Mouse (Mus musculus): ENCODE results near the gene Hoxa4. TPM values are rescaled to one million over a fixed set of nuclear protein-coding genes. Genes with fewer than 3 reads are reported as not detected.

The Hoxa4 gene
- polyA plus RNA-seq, 1 experiment from 2014 or later = 6.8 TPM

GRCm38 (mm10) chr6:52165441-52166370 is 25.8 kb downstream of the Hoxa4 start:
- no peaks in the 10 kb centered on the region for H3K27me3 ChIP-seq (ENCODE audit: control insufficient read depth, insufficient read depth, low read length)
- H3K4me3 ChIP-seq (ENCODE audit: low read depth, low read length) = peak overlapping the region; percentile 78
- H3K9ac ChIP-seq (replicated peaks; ENCODE audit: low read depth, low read length) = peak overlapping the region; percentile 78
- H3K36me3 ChIP-seq (ENCODE audit: control insufficient read depth, insufficient read depth, low read length) = peaks cover 11% of the 10 kb centered on the region
- H3K9me3 ChIP-seq (ENCODE audit: control insufficient read depth, low read depth, low read length) = no peaks in the 10 kb centered on the region
- H3K4me2 ChIP-seq (replicated peaks; ENCODE audit: low read depth, low read length) = peak overlapping the region; percentile 61
- H3K4me1 ChIP-seq (ENCODE audit: control insufficient read depth, insufficient read depth, low read length) = peaks cover 26% of the 10 kb centered on the region
- ATAC-seq (ENCODE audit: insufficient number of reproducible peaks, insufficient read depth, low FRiP score, low read depth) = no peak
- peak overlapping the region; percentile 98 for H3K27ac ChIP-seq (ENCODE audit: low read length)
- WGBS = 2% methylated on average over 28 of the region's 28 CpGs

DNA sequence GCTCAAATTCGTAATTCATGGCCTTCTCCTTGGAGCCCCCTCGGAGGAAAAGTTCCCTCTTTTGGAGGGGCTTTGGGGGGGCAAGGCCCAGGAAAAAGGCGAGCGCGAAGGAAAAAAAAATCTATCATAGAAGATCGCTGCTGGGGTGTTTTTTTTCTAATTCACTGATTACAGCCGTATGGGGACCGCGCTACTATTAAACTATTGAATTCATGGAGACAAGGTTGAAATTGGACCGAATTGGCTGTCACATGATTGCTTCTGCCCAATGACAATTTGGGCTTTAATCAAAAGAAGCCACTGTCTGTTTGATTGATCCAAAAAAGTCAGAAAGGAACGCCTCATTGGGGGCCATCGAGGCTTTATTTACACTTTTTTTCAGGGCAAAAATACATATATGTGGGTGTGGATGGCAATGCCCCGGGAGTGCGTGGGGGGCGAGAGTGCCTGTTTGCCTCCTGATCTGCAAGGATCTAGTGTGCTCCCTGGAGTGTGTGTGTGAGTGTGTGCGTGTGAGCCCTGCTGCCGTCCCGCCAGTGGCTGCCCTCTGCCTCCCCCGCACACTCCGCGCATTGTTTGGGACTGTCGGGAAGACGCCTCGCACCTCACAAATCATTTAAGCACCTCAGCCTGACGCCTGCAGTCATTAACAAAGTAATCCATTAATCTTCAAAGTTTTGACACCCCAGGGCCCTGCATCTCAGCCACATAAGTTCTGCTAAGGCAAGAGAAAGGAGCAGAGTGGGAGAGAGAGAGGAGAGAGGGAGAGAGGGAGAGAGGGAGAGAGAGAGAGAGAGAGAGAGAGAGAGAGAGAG is 26.7 kb downstream of the Hoxa4 start, which contains the start of gene Hoxa2:
Hoxa2 (minus strand) TSS at position 206 of the 815 bp plus-strand sequence.
- Histone ChIP-seq H3K27ac (ENCODE audit: low read length) (peak within 1 kb of the TSS; percentile 98), H3K4me2 (replicated peaks; ENCODE audit: low read depth, low read length) (peak within 1 kb of the TSS; percentile 61), H3K36me3 (ENCODE audit: control insufficient read depth, insufficient read depth, low read length) (peaks cover 2% of the 10 kb centered on the region; the same call in 1 of the 2 replicates), H3K27me3 (ENCODE audit: control insufficient read depth, insufficient read depth, low read length) (no peaks in the 10 kb centered on the region), H3K9ac (replicated peaks; ENCODE audit: low read depth, low read length) (peak within 1 kb of the TSS; percentile 78), H3K4me1 (ENCODE audit: control insufficient read depth, insufficient read depth, low read length) (peaks cover 18% of the 10 kb centered on the region), H3K4me3 (ENCODE audit: low read depth, low read length) (peak within 1 kb of the TSS; percentile 78), H3K9me3 (ENCODE audit: control insufficient read depth, low read depth, low read length) (no peaks in the 10 kb centered on the region)
- WGBS = under 1% methylated on average over 25 of the region's 25 CpGs
- ATAC-seq (ENCODE audit: insufficient number of reproducible peaks, insufficient read depth, low FRiP score, low read depth) = no peak

DNA sequence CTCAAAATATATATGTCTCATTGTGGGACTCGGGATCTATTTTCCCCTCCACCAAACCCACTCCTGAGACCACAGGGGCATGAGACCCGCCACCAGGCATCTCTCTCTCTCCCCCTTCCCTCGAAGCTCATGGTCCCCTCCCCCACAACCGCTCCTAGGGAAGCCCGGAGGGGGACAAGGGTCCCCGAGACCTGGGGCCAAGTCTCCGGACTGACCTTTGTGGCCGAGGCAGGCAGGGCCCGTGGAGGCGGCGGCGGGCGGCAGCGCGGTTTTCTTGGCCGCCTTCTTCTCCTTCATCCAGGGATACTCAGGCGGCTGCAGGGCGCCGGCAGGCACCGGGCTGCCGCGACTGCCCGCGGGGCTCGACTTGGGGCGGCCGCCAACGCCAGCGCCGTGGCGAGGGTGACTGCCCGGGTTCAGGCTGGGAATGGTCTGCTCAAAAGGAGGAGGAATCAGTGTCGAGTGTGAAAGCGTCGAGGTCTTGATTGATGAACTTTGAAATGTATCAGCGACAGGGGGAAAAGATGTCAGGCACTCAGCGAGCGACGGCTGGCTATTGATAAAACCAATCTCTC is 27.4 kb downstream of the Hoxa4 start:
- no peaks in the 10 kb centered on the region for H3K9me3 ChIP-seq (ENCODE audit: control insufficient read depth, low read depth, low read length)
- peaks cover 13% of the 10 kb centered on the region for H3K4me1 ChIP-seq (ENCODE audit: control insufficient read depth, insufficient read depth, low read length)
- H3K4me3 ChIP-seq (ENCODE audit: low read depth, low read length) = peak overlapping the region; percentile 78
- peak overlapping the region; percentile 78 for H3K9ac ChIP-seq (replicated peaks; ENCODE audit: low read depth, low read length)
- H3K27me3 ChIP-seq (ENCODE audit: control insufficient read depth, insufficient read depth, low read length) = no peaks in the 10 kb centered on the region
- WGBS = under 1% methylated on average over 37 of the region's 39 CpGs
- H3K4me2 ChIP-seq (replicated peaks; ENCODE audit: low read depth, low read length) = peak overlapping the region; percentile 61
- ATAC-seq (ENCODE audit: insufficient number of reproducible peaks, insufficient read depth, low FRiP score, low read depth) = no peak
- H3K27ac ChIP-seq (ENCODE audit: low read length) = peak overlapping the region; percentile 98
- no peaks in the 10 kb centered on the region for H3K36me3 ChIP-seq (ENCODE audit: control insufficient read depth, insufficient read depth, low read length)

- Histone ChIP-seq H3K36me3 (ENCODE audit: control insufficient read depth, insufficient read depth, low read length) (no peaks in the 10 kb centered on the region), H3K9ac (replicated peaks; ENCODE audit: low read depth, low read length) (peak overlapping the region; percentile 78), H3K9me3 (ENCODE audit: control insufficient read depth, low read depth, low read length) (no peaks in the 10 kb centered on the region), H3K4me2 (replicated peaks; ENCODE audit: low read depth, low read length) (peak overlapping the region; percentile 61), H3K27ac (ENCODE audit: low read length) (peak overlapping the region; percentile 98), H3K4me1 (ENCODE audit: control insufficient read depth, insufficient read depth, low read length) (peaks cover 13% of the 10 kb centered on the region), H3K27me3 (ENCODE audit: control insufficient read depth, insufficient read depth, low read length) (no peaks in the 10 kb centered on the region), H3K4me3 (ENCODE audit: low read depth, low read length) (peak overlapping the region; percentile 78)
- 0 out of 2 replicates have a peak, but pooled peaks have one; percentile 10 for ATAC-seq (ENCODE audit: insufficient number of reproducible peaks, insufficient read depth, low FRiP score, low read depth)
- 5% methylated on average over 17 of the region's 17 CpGs for WGBS
Observed at GRCm38 (mm10) chr6:52163366-52164031, 28.1 kb downstream of the Hoxa4 start.

GRCm38 (mm10) chr6:52162611-52163365 is 28.8 kb downstream of the Hoxa4 start:
- WGBS = 12% methylated on average over 14 of the region's 14 CpGs
- H3K27me3 ChIP-seq (ENCODE audit: control insufficient read depth, insufficient read depth, low read length) = no peaks in the 10 kb centered on the region
- ATAC-seq (ENCODE audit: insufficient number of reproducible peaks, insufficient read depth, low FRiP score, low read depth) = no peak

GRCm38 (mm10) chr6:52162093-52162380 is 29.5 kb downstream of the Hoxa4 start:
- Histone ChIP-seq H3K4me2 (replicated peaks; ENCODE audit: low read depth, low read length) (peak overlapping the region; percentile 61), H3K9me3 (ENCODE audit: control insufficient read depth, low read depth, low read length) (no peaks in the 10 kb centered on the region), H3K36me3 (ENCODE audit: control insufficient read depth, insufficient read depth, low read length) (no peaks in the 10 kb centered on the region), H3K4me1 (ENCODE audit: control insufficient read depth, insufficient read depth, low read length) (peaks cover 15% of the 10 kb centered on the region), H3K9ac (replicated peaks; ENCODE audit: low read depth, low read length) (peak overlapping the region; percentile 78; the same call in 1 of the 2 replicates), H3K27me3 (ENCODE audit: control insufficient read depth, insufficient read depth, low read length) (no peaks in the 10 kb centered on the region), H3K4me3 (ENCODE audit: low read depth, low read length) (peak overlapping the region; percentile 78; the same call in 1 of the 2 replicates), H3K27ac (ENCODE audit: low read length) (peak overlapping the region; percentile 29; the same call in 1 of the 2 replicates)
- ATAC-seq (ENCODE audit: insufficient number of reproducible peaks, insufficient read depth, low FRiP score, low read depth) = no peak
- WGBS = 14% methylated on average over 1 of the region's 1 CpGs

More at GRCm38 (mm10) chr6:52162611-52163365, 28.8 kb downstream of the Hoxa4 start:
- H3K27ac ChIP-seq (ENCODE audit: low read length) = peak overlapping the region; percentile 98
- no peaks in the 10 kb centered on the region for H3K36me3 ChIP-seq (ENCODE audit: control insufficient read depth, insufficient read depth, low read length)
- H3K4me3 ChIP-seq (ENCODE audit: low read depth, low read length) = peak overlapping the region; percentile 78
- peaks cover 11% of the 10 kb centered on the region for H3K4me1 ChIP-seq (ENCODE audit: control insufficient read depth, insufficient read depth, low read length)
- peak overlapping the region; percentile 61 for H3K4me2 ChIP-seq (replicated peaks; ENCODE audit: low read depth, low read length)
- H3K9me3 ChIP-seq (ENCODE audit: control insufficient read depth, low read depth, low read length) = no peaks in the 10 kb centered on the region
- peak overlapping the region; percentile 78 for H3K9ac ChIP-seq (replicated peaks; ENCODE audit: low read depth, low read length)

GRCm38 (mm10) chr6:52161336-52162092 is 30.0 kb downstream of the Hoxa4 start:
- Histone ChIP-seq H3K27ac (ENCODE audit: low read length) (peak overlapping the region; percentile 93), H3K4me2 (replicated peaks; ENCODE audit: low read depth, low read length) (peak overlapping the region; percentile 61), H3K9ac (replicated peaks; ENCODE audit: low read depth, low read length) (peak overlapping the region; percentile 78; the same call in 1 of the 2 replicates), H3K4me3 (ENCODE audit: low read depth, low read length) (peak overlapping the region; percentile 78), H3K9me3 (ENCODE audit: control insufficient read depth, low read depth, low read length) (no peaks in the 10 kb centered on the region), H3K4me1 (ENCODE audit: control insufficient read depth, insufficient read depth, low read length) (peaks cover 12% of the 10 kb centered on the region), H3K27me3 (ENCODE audit: control insufficient read depth, insufficient read depth, low read length) (0 out of 2 replicates have a peak, but pooled peaks cover 3% of the 10 kb centered on the region), H3K36me3 (ENCODE audit: control insufficient read depth, insufficient read depth, low read length) (no peaks in the 10 kb centered on the region)
- ATAC-seq (ENCODE audit: insufficient number of reproducible peaks, insufficient read depth, low FRiP score, low read depth) = no peak
- WGBS = 6% methylated on average over 8 of the region's 8 CpGs
